Mouse (Mus musculus): ENCODE results near the gene Dleu7.

The Dleu7 gene

DNA sequence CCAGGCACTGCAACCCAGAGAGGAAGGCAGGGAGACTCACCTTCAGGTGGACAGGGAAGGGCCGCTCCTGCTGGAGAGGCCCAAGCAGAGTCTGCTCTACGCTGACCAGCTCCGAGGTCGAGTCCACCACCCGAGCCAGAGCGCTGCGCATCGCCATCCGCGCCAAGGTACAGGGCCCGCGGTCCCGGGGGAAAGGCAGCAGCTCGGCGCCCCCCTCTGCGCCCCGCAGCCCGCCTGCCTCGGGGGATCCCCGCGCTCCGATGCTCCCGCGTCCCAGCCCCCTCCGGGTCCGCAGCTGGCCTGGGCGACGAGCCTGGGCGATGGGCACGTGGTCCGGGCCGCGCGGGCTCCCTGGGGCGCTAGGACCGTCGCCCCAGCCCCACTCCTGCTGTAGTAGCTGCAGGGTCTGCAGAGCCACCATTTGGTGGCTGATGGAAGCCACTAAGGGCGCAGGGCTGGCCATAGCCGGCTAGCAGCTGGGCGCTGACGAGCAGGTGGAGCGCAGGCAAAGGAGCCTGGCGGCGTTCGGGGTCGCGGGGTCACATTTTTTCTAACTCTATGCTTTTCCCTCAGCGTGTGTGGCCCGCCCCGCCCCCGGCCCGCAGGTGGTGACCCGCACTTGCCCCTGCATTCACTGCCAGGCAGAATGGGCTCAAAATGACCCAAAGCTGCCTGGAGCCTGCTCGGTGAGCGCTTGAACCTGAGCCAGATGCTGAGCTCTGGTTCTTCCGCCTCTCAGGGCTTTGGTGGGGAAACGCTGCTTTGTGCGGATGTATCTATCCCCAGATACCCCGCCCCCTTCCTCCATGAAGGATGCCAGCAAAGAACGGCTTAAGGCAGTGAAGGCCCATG is at the start of gene Dleu7, which contains the start of gene Rnaseh2b:
Gene Dleu7 (minus strand): TSS at position 560 of the 852 bp plus-strand sequence.
Gene Rnaseh2b (plus strand): TSS at position 102 of the 852 bp plus-strand sequence.
- peak; percentile 62 to 71 for DNase-seq (ENCODE audit: low spot score in 2 of 2)

DNA sequence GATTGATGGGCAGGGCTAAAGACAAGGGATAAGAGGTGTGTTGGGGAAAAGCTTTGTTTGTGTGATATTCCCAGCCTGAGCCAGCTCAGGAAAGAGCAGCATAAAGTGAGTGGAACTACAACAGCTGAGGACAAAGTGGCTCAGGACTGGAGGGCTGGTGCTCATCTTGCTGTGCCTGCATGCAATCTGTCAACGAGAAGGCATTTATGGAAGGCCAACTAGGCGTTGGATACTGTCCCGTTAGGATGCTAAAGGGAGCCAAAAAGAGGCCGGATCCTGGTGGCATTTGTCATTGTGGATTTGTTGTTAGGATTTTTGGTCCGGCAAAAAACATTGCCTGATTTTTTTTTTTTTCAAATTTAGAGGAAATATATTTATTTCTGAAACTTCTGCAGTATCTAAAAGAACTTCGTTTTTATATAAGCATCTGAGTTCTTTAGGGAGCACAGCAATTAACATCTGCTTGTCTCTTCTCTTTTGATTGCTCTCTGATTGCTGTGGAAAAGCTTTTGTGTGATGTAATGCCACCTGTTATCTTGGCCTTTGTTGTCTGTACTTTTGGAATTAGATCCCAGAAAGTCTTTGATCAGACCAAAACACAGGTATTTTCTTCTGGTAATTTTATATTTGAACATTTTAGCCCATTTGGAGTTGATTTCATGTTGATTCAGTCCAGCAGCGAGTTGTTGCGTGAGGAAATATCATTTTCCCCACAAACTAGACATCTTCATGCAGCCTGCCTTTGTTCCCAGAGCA is 49.2 kb upstream of the Dleu7 start:
- DNase-seq (ENCODE audit: low spot score in 2 of 2), result no peak

DNA sequence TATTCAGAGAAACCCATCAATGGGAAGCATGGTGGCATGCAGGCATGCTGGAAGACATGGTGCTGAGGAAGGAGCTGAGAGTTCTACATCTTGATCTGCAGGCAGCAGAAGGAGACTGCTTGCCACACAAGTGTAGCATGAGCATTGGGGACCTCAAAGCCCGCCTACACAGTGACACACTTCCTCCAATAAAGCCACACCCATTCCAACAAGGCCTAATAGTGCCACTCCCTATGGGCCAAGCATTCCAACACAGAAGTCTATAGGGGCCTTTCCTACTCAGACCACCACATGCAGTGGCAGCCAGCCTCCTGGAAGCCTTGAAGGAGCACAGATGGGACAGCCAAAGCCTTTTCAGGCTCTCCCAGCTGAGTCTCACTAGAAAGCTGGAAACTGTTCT is 46.3 kb upstream of the Dleu7 start:
- DNase-seq (ENCODE audit: low spot score in 2 of 2), result no peak

DNA sequence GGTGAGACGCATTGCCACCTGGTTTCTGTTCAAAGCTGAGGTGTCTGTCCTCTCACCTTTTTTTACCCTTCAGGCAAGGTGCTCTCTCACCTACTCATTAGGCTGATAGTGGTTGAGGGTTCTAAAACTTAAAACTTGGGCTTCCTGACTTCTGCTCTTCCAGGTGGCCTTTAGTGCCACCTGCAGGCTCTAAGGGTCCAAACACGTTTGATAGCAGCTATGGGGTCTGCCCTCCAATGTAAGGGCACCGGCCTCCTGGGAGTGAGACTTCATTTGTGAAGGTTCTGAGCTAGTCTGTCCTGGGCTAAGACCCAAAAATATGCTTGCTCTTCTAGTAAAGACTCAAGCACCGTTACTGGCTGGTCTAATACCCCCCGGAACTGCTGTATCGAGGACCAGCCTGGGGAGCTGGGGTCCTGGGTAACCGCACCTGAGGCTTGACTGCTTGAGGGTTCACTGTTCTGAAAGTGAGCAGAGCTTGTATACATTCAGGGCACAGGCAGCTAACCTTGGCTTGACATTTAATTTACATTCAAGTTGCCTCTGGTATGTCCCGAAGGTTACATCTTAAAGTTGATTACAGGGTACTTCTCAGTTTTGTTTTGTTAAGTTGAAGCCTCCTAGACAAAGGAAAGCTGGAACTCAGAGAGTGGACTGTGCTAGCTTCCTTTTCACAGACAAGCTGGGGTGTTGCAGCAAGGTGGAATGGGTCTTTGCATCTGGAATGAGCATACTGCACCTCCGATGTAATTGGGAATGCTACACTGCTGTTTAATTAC is 41.3 kb upstream of the Dleu7 start:
- DNase-seq (ENCODE audit: low spot score in 2 of 2), result peak; percentile 21 to 26

DNA sequence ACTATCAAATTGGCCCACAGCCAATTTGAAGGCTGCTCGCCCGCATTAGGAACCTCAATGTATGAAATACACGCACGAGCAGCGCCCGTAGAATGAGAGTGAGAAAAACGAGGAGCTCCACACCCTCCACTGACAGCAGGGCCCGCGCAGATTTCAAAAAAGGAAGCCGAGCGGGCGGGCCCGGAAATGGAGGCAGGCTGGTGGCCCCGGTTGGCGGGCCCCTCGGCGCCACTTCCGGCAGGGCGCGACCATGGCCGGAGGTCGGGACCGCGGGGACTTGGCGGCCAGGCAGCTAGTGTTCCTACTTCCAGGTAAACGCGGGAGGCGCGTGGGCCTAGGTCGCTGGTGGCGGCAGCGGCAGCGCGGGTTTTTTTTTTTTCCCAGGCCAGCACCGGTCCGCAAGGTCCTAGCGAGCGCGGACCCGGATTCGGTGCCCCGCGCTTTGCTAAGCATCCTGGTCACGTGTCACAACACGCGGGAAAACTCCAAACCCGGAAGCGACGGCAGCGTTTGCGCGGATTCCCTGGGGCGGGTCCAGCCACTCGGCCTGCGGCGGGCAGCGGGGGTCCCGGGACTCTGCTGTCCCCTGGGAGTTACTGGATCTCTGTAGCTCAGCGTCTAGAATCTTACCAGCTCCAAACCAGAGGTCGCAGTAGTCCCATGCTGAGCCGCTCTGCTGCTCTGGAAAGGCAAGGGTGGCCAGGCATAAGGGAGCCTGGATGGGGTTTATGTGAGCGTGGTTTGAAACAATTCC is 39.2 kb upstream of the Dleu7 start:
- DNase-seq (ENCODE audit: low spot score in 2 of 2), result peak; percentile 79 to 85

DNA sequence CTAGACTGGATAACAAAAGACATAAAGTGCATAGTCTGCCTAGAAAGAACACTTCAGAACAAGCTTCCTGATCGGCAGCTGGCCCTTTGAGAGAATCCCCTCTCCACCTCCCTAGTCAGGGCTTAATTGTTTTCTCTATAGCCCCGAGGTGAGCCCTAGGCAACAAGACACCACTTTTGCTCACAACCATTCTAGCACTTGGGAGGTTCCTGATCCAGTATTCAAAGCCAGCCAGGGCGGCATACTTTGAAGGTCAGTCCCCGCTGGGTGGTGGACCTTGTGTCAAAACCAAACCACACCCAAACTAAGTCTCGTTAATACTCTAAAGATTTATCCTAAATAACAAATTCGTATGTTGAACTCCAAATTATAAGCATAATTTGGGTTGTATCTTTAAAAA is 38.6 kb upstream of the Dleu7 start:
- no peak for DNase-seq (ENCODE audit: low spot score in 2 of 2)

DNA sequence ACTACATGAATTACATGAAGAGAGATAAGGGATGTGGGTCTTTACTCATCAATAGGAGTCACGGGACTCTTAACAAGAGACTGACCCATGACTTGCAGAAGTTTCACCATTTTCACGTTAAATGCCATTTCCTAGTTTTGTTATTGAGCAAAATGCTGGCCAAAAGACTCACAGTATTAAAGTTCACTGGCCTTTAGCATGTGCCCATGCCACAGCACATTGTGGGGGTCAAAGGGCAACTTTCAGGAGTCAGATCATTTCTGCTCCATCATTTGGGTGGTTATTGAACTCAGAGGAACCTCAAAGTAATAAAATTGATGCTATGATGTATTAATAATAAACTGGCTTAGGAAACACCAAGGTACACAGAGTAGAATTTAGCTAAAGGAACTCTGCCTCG is 36.8 kb upstream of the Dleu7 start:
- DNase-seq (ENCODE audit: low spot score in 2 of 2), result no peak

DNA sequence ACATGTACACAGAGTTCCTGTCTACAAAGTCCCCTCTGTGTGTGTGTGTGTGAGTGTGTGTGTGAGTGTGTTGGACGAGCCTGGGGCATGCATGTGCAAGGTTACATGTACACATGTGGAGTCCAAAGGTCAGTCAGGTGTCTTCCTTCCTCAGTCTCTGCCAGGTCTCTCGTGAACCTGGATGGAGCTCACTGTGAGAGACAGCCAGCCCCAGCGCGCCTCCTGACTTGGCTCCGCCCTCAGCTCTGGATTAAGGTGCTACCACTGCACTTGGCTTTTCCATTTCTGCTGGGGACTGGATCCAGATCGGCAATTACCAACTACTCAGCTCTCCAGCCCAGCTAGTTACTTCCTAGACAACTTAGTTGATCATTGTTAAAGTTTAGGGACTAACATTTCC is 35.8 kb upstream of the Dleu7 start:
- no peak for DNase-seq (ENCODE audit: low spot score in 2 of 2)

DNA sequence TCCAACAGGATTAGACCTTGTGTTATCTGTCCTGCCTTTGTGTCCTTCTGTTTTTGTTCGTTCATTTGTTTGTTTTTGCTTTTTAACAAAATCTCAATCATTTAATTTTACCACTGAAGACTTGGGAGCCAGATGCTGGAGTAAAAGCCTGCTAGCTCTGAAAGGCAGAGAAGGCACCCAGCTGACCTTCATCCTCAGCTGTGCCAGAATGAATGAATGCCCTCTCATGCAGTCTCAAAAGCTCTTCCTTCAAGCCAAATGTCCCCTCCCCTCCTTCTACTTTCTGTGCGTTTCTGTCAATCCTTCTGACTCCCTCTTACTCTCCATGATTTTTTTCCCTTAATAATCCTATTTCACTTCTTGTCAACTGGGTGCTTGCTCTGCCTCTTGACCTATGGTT is 34.3 kb upstream of the Dleu7 start:
- DNase-seq (ENCODE audit: low spot score in 2 of 2), result no peak

DNA sequence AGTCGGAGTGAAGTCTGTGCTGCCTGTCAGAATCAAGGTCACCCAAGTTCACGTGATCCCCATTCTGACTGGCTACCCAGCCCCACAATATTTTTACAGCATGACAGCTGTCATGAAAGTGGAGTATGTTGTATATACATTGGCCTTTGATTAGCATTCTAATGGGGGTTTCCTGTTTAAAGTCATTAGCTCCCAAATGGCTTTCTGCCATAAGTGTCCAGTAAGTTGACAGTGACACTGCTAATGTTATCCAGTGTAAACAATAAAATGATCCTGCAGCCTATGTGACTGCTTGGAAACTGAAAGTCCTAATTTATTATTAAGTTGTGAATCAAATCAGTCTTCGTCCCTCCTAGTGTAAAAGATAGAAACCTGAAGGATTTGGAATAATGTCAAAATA is 33.2 kb upstream of the Dleu7 start:
- DNase-seq (ENCODE audit: low spot score in 2 of 2), result no peak

DNA sequence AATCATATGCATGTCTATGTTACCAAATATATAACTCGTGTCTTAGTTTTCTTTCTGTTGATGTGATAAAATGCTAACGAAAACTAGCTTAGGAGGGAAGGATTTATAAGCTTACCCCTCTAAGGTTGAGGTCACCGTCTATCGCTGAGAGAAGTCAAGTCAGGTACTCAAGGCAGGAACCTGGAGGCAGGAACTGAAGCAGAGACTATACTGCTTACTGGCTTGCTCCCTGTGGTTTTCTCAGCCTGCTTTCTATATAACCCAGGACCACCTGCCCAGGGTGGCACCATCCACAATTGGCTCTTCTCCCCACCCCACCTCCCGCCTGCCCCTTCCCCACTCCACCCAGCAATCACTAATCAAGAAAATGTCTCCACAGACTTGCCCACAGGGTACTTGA is 32.1 kb upstream of the Dleu7 start:
- DNase-seq (ENCODE audit: low spot score in 2 of 2), result no peak

DNA sequence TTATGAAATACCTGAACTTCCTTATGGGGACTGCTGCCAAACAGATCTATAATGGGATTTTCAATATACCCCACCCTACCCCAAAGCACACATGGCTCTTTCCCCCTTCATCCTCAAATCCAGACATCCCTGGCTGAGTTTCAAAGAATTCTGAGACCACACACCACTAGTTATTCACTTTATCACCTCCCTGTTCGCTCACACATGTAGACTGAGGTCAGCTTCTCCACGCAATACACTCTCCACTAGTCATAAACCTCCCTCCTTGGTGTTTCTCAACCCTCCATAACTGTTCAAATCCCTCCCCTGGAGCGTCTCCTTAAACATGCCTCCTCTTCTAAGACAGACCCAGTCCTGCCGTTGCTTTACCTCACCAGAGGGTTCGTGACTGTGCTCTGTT is 30.6 kb upstream of the Dleu7 start:
- no peak for DNase-seq (ENCODE audit: low spot score in 2 of 2)

DNA sequence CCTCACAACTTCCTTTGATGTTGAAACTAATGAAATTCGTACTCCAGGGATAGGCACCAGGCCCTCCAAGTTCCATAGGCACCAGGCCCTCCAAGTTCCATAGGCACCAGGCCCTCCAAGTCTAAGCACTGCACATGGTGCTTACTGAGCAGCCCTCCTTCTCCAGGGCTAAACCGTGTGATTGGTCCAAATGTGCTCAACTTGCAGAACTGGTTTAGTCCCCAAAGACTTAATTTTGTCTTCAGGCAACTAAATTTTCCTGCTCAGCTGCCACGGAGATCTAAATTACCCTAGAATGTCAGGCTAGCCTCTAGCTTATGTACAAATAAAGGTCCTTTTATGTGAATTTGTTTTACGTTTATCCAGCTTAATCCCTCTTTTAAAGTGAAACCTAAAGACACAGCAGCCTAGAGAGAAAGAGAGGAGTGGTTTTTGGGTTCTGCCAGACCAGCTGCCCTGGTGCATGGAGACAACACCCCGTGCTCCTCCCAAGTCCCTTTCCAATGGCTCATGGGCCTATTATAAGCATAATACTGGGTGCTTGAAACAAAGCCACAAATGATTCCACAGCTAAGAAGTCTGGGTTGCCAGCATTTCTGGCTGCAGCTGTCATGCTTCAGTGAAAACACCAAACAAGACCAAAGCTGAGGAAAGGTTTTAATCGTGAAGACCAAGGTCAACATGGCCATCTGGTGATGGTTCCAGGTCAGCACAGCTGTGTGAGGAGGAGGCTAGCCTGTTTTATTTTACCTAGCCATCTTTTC is 29.9 kb upstream of the Dleu7 start:
- DNase-seq (ENCODE audit: low spot score in 2 of 2), result no peak

DNA sequence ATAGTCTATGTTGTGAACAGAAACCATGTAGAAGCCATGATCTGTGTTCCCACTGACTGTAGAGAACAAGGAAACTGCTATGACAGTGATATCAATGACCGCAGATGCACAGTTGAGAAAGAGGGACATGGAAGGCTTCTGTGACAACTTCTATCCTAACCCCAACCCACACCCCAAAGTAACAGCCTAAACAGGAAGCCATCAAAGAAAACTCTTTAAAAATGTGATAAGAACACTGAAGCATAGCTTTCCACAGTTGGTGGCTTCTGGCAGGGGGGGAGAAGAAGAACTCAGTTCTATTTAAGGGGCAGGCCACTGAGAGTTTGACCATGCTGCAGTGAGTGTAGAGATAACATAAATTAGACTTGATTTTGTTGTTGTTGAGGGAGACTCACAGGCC is 18.8 kb upstream of the Dleu7 start:
- DNase-seq (ENCODE audit: low spot score in 2 of 2), result no peak

DNA sequence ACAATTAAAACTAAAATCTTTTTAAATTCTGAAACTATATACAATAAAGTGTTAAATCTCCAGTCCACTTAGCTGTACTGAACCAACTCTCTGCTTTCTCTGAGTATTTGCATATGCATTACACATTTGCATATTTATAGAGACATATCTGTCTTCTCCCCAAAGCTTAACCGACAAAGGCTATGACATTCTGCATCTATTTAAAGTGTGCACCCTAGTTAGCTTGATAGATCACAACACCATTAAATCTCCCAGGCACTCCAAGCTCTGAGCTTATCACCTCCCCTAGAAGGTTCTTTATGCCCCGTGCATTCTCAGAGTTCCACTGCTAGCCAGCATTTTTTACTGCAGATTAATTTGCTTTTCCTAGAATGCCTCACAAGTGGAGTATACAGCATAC is 16.2 kb upstream of the Dleu7 start:
- DNase-seq (ENCODE audit: low spot score in 2 of 2), result no peak

DNA sequence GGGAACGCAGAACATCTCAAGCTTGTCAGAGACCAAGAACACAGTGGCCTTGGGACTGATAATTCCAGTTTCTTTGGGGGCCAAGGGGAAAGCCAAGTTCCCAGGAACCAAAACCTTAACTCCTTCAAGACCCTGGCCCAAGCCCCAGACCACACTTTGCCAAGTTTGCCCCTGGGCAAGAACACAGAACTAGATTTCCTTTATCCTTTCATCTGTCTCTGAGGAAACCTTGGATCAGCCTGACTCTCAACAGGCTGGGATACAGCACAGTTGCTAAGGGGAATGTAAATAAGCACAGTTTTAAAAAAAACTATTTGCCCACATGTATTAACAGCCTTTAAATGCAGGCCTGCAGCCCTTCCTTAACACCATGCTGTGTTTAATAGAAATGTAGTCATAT is 14.7 kb upstream of the Dleu7 start:
- no peak for DNase-seq (ENCODE audit: low spot score in 2 of 2)

DNA sequence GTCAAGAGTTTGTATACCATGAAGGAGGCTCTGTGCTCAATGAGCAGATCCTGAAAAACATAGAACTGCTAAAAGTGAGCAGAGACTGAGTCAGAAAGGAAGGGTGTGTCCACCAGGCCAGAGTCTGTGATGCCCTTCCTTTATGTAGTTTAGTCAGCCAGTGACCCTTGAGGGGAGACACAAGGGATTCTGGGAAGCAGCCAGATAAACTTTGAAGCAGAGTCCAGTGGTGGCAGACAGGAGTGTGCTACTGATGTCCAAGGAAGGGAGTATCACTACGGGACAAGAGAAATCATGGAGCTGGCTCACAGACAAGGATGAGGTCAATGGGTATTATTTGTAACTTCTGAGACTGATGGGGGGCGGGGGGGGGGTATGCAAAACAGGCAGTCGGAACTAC is 7.2 kb upstream of the Dleu7 start:
- DNase-seq (ENCODE audit: low spot score in 2 of 2), result no peak

DNA sequence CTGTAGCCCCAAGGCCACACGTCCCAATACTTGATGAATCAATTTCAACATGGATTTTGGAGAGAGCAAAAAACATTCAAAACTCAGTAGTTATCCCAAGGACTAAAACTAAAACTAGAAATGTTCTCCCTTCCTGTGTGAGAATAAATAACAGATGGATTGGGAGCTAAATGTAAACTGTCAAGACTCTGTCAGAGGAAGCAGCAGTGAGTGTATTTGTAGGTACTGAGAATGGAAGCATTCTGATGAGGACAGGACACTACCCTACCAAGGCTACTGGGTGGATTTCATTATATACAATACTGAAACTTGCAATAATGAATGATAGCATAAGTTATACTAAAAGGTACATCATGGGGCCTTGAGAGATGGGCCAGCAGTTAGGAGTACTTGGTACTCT is 6.0 kb upstream of the Dleu7 start:
- DNase-seq (ENCODE audit: low spot score in 2 of 2), result no peak

DNA sequence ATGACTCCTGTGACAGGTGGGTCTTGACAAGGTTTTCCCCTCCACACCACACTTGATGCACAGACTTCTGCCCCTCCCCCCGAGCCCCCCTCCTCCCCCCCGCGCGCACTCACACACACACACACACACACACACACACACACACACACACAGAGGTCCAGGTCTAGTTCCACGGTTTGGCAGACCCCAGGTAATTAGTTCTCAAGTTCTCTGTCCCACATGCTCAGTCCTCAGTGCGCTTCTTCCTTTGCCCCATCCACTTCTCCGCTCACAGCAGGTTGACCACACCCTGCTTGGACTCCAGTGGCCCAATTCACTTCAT is 720 bp downstream of the Dleu7 start:
- no peak for DNase-seq (ENCODE audit: low spot score in 2 of 2)

DNA sequence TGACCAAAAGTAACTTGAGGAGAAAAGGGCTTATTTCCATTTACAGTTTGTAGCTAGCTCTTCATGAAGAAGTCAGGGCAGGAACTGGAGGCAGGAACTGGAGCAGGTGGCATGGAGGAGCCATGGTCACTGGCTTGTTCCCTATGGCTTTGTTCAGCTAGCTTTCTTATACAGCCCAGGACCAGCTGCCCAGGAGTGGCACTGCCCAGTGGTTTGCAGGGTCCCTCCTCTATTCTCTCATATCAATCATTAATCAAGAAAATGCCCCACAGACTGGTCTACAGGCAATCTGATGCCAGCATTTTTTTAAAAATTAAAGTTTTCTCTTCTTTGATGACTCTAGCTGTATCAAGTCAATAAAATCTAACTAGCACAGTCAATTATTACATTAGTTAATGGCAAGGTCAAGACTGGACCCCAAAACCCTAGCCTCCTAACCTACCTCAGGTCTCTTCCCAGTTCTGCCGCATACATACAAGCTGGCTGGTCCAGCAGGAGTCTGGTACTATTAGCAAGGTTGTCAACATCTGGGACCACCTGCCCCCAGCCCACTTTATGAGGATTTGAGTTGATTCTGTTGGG is 1.4 kb downstream of the Dleu7 start:
- DNase-seq (ENCODE audit: low spot score in 2 of 2), result no peak

DNA sequence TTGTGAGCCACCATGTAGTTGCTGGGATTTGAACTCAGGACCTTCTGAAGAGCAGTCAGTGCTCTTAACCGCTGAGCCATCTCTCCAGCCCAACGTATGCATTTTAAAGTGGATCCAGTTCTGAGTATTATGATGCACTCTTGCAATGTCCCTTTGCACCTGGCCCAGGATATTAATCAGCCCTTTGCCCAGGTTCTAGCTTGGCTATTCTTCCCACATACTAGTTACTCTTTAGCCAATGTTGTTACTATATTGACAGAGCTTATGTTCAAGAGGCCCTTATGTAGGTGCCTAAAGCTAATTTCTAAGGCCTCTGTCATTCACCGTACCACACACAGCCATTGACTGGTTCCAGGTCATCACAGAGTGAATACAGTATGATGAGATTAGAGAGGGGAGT is 4.1 kb downstream of the Dleu7 start:
- no peak for DNase-seq (ENCODE audit: low spot score in 2 of 2)

Measured in thymus, postnatal 10 days (tissue).